Comparison of ENCODE assay signal across 25 mouse cellular contexts in the genomic region with DNA sequence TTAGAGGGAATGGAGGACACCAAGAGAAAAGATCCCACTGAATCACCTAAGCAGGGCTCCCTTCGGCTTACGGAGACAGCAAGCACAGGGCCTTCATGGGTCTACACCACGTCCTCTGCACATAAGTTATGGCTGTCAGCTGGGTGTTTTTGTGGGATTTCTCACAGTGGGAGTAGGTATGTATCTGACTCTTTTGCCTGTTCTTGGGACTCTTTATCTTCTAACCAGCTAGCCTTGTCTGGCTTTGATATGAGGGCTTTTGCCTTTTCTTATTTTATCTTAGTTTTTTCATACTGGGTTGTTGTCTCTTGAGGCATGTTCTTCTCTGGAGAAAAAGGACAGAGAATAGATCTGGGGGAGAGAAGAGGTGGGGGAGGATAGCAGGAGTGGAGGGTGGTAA.
"Had no signal": no experiment of that assay in that cellular context is flagged by ENCODE, and none has a peak within 500 bp of the region (broad histone marks: within the 10 kb centered on the region; RNA-seq: fewer than 3 reads in every experiment).

No protein-coding gene starts in this region.

- ATAC-seq: hindbrain, embryonic 16.5 days; inflammation-experienced regulatory T-cells, adult 6 months; intestine, embryonic 15.5 days; intestine, postnatal 0 days had no signal

- DNase-seq: gastrocnemius, adult 2 months; gastrocnemius, postnatal 10 days; gastrocnemius, postnatal 25 days; heart, adult 18-20 months; heart, postnatal 10 days; heart, postnatal 4 days; kidney, adult 18-20 months; kidney, adult 9 months; kidney, postnatal 14 days; kidney, postnatal 36 days had no signal

- H3K4me3 ChIP-seq: gastrocnemius, adult 2 months; heart, embryonic 10.5 days; heart, embryonic 12.5 days; hindbrain, embryonic 10.5 days; hindbrain, embryonic 12.5 days; intestine, embryonic 15.5 days; kidney, embryonic 15.5 days; layer of hippocampus, adult 2 months; left cerebral cortex, adult 2 months; limb, embryonic 10.5 days; limb, embryonic 12.5 days had no signal

- H3K27me3 ChIP-seq: heart, embryonic 12.5 days; hindbrain, embryonic 12.5 days; intestine, embryonic 15.5 days; limb, embryonic 12.5 days had no signal

- H3K36me3 ChIP-seq: heart, embryonic 10.5 days; heart, embryonic 12.5 days; hindbrain, embryonic 10.5 days; hindbrain, embryonic 12.5 days; intestine, embryonic 15.5 days; kidney, embryonic 15.5 days; limb, embryonic 10.5 days; limb, embryonic 12.5 days had no signal

- H3K4me1 ChIP-seq: heart, embryonic 10.5 days; heart, embryonic 12.5 days; hindbrain, embryonic 10.5 days; hindbrain, embryonic 12.5 days; intestine, embryonic 15.5 days; kidney, embryonic 15.5 days; limb, embryonic 10.5 days; limb, embryonic 12.5 days had no signal

- H3K9me3 ChIP-seq: heart, embryonic 10.5 days; heart, embryonic 12.5 days; hindbrain, embryonic 10.5 days; hindbrain, embryonic 12.5 days; intestine, embryonic 15.5 days; kidney, embryonic 15.5 days; limb, embryonic 10.5 days; limb, embryonic 12.5 days had no signal

- H3K4me2 ChIP-seq: heart, embryonic 12.5 days; hindbrain, embryonic 12.5 days; hindbrain, embryonic 14.5 days; intestine, embryonic 15.5 days; kidney, embryonic 15.5 days; limb, embryonic 12.5 days had no signal

- H3K27ac ChIP-seq: gastrocnemius, adult 2 months; heart, embryonic 10.5 days; hindbrain, embryonic 10.5 days; hindbrain, embryonic 12.5 days; hindbrain, embryonic 14.5 days; intestine, embryonic 15.5 days; kidney, embryonic 15.5 days; kidney, postnatal 0 days; layer of hippocampus, adult 2 months; left cerebral cortex, adult 2 months; limb, embryonic 10.5 days; limb, embryonic 12.5 days had no signal

- H3K9ac ChIP-seq: heart, embryonic 12.5 days; hindbrain, embryonic 12.5 days; hindbrain, embryonic 14.5 days; intestine, embryonic 15.5 days; kidney, embryonic 15.5 days; limb, embryonic 12.5 days had no signal
